Mouse (Mus musculus) kidney, adult 2 months (tissue): Measurements from ENCODE around the gene Gm49380.

Experiments used
- CTCF ChIP-seq: fragments of 200-500 bp; conservative IDR thresholded peaks from 2 replicates; pipeline ENCODE4 v1.5.1; 2011; ENCODE audit warnings: low read depth, mild to moderate bottlenecking, control low read depth, low read length, moderate library complexity, mixed read lengths; ENCODE audit not compliant: insufficient read depth, insufficient read length
- POLR2A ChIP-seq: fragments of 200-500 bp; IDR thresholded peaks from one replicate; pipeline ENCODE4 v1.6.1; 2011; ENCODE audit warnings: low read depth, low read length, control low read depth

DNA sequence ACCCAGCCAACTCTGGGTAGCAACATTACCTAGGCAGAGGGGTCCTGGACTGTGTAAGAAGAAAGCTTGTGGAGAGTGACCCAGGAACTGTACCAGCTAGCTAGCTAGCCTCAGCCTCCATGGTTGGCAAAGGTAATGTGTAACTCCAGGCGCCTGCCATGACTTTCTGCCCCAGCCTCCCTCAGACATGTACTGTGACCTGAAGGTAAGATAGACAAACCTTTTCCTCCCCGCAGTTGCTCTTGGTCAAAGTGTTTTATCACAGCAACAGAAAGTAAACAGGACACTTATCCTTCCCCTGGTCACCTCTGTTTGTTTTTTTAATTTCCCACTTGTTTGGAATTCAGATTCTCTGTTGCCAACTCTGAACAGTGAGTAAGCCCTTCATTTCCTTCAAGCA is 1.2 kb upstream of the Gm49380 start:
- TF ChIP-seq POLR2A = no peak
- TF ChIP-seq CTCF = no peak
